Mouse (Mus musculus) liver, embryonic 14.5 days (tissue): ENCODE results near the gene Slc6a18. TPM values are rescaled to one million over a fixed set of nuclear protein-coding genes. Genes with fewer than 3 reads are reported as not detected.

Experiments
- ATAC-seq: fragments of 200-750 bp; cut with Nextera tagmentation; 2 replicates; pipeline ENCODE4 v1.8.0; 2017; ENCODE audit warnings: moderate number of reproducible peaks, mild to moderate bottlenecking, moderate library complexity; ENCODE audit not compliant: insufficient read depth
- DNase-seq, 3 experiments: peaks; one replicate each; pipeline ENCODE4 v3.0.0-alpha.2; 2012 to 2013; ENCODE audit warnings: low read depth in 3 of 3, low spot score in 3 of 3
- H3K27ac ChIP-seq: fragments of 300-500 bp; sonication (generic); 2 replicates; pipeline ENCODE4 v1.5.1; 2014; ENCODE audit warnings: moderate library complexity, mild to moderate bottlenecking, control low read depth, inconsistent platforms
- H3K27me3 ChIP-seq: fragments of 300-500 bp; sonication (generic); 2 replicates; pipeline ENCODE4 v1.6.1; 2014; ENCODE audit warnings: mild to moderate bottlenecking, low read length, moderate library complexity; ENCODE audit not compliant: control insufficient read depth, insufficient read depth
- H3K36me3 ChIP-seq: fragments of 300-500 bp; sonication (generic); replicated peaks from 2 replicates; pipeline ENCODE4 v1.6.1; 2014; ENCODE audit warnings: low read depth; ENCODE audit not compliant: control insufficient read depth, insufficient read depth
- H3K4me1 ChIP-seq, 2 experiments: fragments of 200-500 bp in 1 of 2; fragments of 300-500 bp in 1 of 2; sonication (generic) in 1 of 2; replicated peaks; 2 replicates each; pipeline ENCODE4 v1.6.1; 2012 to 2014; ENCODE audit warnings: antibody characterized with exemption in 1 of 2, inconsistent platforms in 1 of 2, low read length in 1 of 2; ENCODE audit not compliant: control insufficient read depth in 2 of 2, insufficient read depth in 2 of 2
- H3K4me2 ChIP-seq: fragments of 300-500 bp; sonication (generic); 2 replicates; pipeline ENCODE4 v1.6.1; 2014; ENCODE audit warnings: low read depth, mild to moderate bottlenecking, control low read depth, moderate library complexity
- H3K4me3 ChIP-seq, 2 experiments: fragments of 200-500 bp in 1 of 2; fragments of 300-500 bp in 1 of 2; sonication (generic) in 1 of 2; 2 replicates each; pipeline ENCODE4 v1.5.1; 2012 to 2014; ENCODE audit warnings: low read depth in 2 of 2, low read length in 2 of 2, mild to moderate bottlenecking in 2 of 2, control low read depth in 1 of 2, inconsistent platforms in 1 of 2, moderate library complexity in 1 of 2; ENCODE audit not compliant: insufficient read depth in 1 of 2
- H3K9ac ChIP-seq: fragments of 300-500 bp; sonication (generic); replicated peaks from 2 replicates; pipeline ENCODE4 v1.6.1; 2014; ENCODE audit warnings: mild to moderate bottlenecking, control low read depth, moderate library complexity
- H3K9me3 ChIP-seq: fragments of 300-500 bp; sonication (generic); 2 replicates; pipeline ENCODE4 v1.6.1; 2016; ENCODE audit warnings: low read length, mixed read lengths; ENCODE audit not compliant: control insufficient read depth
- CTCF ChIP-seq: IDR thresholded peaks from 2 replicates; pipeline ENCODE4 v1.5.1; 2016; ENCODE audit warnings: antibody characterized with exemption, low read depth, control low read depth
- EP300 ChIP-seq: IDR thresholded peaks from 2 replicates; pipeline ENCODE4 v1.6.1; 2016; ENCODE audit warnings: antibody characterized with exemption, low read depth
- WGBS: fragments of 180-500 bp; shearing (Covaris S2); extraction: QIAGEN DNeasy Blood & Tissue Kit; methylation state at CpG from one replicate; pipeline ENCODE4 v1.1.7; 2014; ENCODE audit not compliant: insufficient replicate concordance; 5-methylcytosine and 5-hydroxymethylcytosine counted together
- polyA plus RNA-seq, 2 experiments: library from polyadenylated mRNA; depleted of rRNA in 1 of 2; stranded (reverse) in 1 of 2; unstranded in 1 of 2; fragments of >200 nt; fragmentation: Nextera tagmentation in 1 of 2; extraction: Ambion mirVana in 1 of 2; gene quantifications; 2 replicates each; pipeline versions ENCODE4 v1.2.1 to v1.2.3; 2012 to 2014

The Slc6a18 gene
- polyA plus RNA-seq, 2 experiments, result not detected

DNA sequence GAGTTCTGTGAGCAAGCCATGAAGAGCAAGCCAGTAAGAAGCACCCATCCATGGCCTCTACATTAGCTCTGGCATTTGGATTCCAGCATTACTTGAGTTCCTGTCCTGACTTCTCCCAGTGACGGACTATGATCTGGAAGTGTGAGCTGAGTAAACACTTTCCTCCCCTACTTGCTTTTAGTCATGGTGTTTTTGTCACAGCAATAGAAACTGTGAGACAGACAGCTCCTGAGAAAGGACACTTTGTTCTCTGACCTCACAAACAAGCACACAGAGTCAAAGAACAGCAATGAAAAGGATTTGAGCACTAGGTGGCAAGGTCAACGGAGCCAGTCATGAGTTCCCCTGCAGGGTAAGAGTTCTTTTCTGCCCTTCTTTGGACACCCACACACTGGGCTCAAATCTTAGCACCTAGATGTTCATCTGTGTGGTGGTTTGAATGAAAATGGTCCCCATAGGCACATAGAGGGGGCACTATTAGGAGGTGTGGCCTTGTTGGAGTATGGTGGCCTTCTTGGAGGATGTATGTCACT, 17.6 kb downstream of the Slc6a18 start:
- Histone ChIP-seq H3K27me3 (no peaks in the 10 kb centered on the region), H3K4me1 (no peaks in the 10 kb centered on the region), H3K27ac (no peak overlapping the region), H3K9ac (no peak overlapping the region), H3K9me3 (no peaks in the 10 kb centered on the region), H3K4me3 (no peak overlapping the region), H3K4me2 (no peak overlapping the region), H3K36me3 (no peaks in the 10 kb centered on the region)
- ATAC-seq (no peak), DNase-seq (no peak)
- TF ChIP-seq CTCF (no peak), EP300 (no peak)
- 56% methylated on average over 2 of the region's 2 CpGs for WGBS

DNA sequence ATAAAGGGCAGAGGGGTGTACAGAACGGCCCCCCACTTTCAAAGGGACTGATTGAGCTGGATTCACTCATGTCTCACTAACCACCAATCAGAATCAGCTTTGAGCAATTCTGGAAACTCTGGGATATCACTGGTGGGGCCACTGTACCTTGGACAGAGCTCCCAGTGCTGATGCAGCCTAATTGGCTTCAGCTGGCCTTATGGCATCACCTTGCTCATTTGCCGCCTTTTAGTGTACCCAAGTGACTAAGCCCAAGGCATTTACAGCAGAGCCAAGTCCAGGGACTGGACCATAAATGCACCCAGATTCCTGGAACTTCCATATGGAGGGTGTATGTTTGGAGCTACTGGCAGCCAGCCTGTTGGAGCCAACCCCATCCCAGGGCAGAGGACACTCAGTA, 18.9 kb downstream of the Slc6a18 start:
- no peaks in the 10 kb centered on the region for H3K9me3 ChIP-seq
- DNase-seq, result no peak
- no peak overlapping the region for H3K4me2 ChIP-seq
- no peaks in the 10 kb centered on the region for H3K36me3 ChIP-seq
- no peak overlapping the region for H3K4me3 ChIP-seq
- no peaks in the 10 kb centered on the region for H3K4me1 ChIP-seq
- H3K27me3 ChIP-seq, result no peaks in the 10 kb centered on the region
- TF ChIP-seq CTCF (no peak), EP300 (no peak)
- no peak for ATAC-seq
- no peak overlapping the region for H3K9ac ChIP-seq
- WGBS, result 36% methylated on average over 2 of the region's 2 CpGs
- H3K27ac ChIP-seq, result no peak overlapping the region

DNA sequence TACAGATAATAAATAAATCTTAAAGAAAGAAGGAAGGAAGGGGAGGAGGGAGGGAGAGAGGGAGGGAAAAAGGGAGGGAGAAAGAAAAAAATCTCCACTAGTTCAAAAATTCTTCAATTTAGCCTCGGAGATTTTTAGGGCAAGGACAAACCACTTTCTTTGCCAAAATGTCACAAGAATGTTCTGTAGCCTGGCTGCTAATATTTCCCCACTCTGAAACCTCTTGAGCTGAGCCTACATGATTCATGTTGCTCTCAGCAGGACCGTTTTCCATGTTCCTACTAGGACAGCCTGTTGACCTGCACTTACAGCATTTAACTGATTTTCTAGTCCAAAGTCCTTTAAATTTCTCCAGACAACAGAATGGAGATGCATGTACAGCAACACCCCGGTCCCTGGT, 22.8 kb downstream of the Slc6a18 start:
- DNase-seq (no peak), ATAC-seq (no peak)
- no peaks in the 10 kb centered on the region for H3K36me3 ChIP-seq
- no peak overlapping the region for H3K4me3 ChIP-seq
- no peak overlapping the region for H3K27ac ChIP-seq
- 41% methylated on average over 3 of the region's 3 CpGs for WGBS
- no peaks in the 10 kb centered on the region for H3K4me1 ChIP-seq
- no peak overlapping the region for H3K4me2 ChIP-seq
- no peak for TF ChIP-seq EP300
- TF ChIP-seq CTCF, result no peak
- H3K27me3 ChIP-seq, result no peaks in the 10 kb centered on the region
- H3K9ac ChIP-seq, result no peak overlapping the region
- no peaks in the 10 kb centered on the region for H3K9me3 ChIP-seq

DNA sequence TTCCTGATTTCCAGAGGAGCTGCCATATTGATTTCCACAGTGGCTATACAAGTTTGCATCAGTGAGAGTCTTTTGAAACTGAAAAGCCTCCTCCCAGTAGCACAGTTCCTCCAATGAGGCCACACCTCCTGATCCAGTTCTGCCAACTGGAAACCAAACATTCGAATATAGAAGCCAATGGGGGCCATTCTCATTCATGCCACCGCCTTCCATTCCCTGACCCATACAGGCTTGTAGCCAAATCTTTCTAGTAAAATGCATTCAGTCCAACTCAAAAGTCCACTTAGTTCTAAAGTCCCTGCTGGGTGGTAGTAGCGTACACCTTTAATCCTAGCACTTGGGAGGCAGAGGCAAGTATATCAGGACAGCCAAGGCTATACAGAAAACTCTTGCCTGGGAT, 24.6 kb downstream of the Slc6a18 start:
- Histone ChIP-seq H3K27me3 (no peaks in the 10 kb centered on the region), H3K4me3 (no peak overlapping the region), H3K9me3 (no peaks in the 10 kb centered on the region), H3K4me1 (no peaks in the 10 kb centered on the region), H3K4me2 (no peak overlapping the region), H3K36me3 (no peaks in the 10 kb centered on the region), H3K9ac (no peak overlapping the region), H3K27ac (no peak overlapping the region)
- TF ChIP-seq EP300 (no peak), CTCF (no peak)
- whole genome bisulfite sequencing, result 53% methylated on average over 3 of the region's 3 CpGs
- no peak for DNase-seq
- ATAC-seq, result no peak

DNA sequence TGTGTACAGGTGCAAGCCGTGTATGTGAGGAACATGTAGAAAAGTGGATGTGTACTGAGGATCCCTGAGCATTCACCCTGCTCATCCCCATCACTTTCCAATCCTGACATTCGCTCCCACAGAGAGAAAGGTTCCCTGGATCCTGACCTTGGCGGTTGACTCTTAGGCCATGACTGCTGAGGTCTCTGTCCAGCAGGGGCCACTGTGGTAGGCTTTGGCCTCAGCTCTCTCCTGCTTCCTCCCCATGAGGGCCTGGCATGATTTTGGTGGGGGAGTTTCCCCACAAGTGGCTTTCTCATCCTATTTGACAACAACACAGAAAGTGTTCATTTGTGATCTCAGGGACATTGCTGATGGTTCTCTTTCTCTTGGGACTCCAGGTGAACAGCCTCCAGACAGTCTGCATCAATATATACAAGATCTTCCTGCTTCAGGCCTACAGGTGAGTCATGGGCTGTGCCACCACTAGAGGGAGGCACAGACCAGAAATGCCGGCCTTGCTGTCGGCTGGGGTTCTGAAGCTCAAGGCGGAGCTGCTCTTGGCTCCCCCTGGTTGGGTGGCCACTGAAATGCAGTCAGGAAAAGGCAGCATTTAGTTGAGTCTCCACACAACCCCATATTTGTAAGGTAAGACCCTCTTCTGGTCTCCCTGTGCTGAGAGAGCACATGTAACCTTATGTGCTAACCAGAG, 31.3 kb downstream of the Slc6a18 start:
- Histone ChIP-seq H3K36me3 (no peaks in the 10 kb centered on the region), H3K27ac (no peak overlapping the region), H3K27me3 (no peaks in the 10 kb centered on the region), H3K9ac (no peak overlapping the region), H3K4me3 (no peak overlapping the region), H3K9me3 (no peaks in the 10 kb centered on the region), H3K4me1 (no peaks in the 10 kb centered on the region), H3K4me2 (no peak overlapping the region)
- ATAC-seq, result 0 out of 2 replicates have a peak, but pooled peaks have one; percentile 41
- peak in 1 of 3 experiments; percentile 13 for DNase-seq
- WGBS, result 32% methylated on average over 6 of the region's 6 CpGs
- TF ChIP-seq CTCF (peak; percentile 87), EP300 (no peak)
